Mouse (Mus musculus): ENCODE measurements around the gene Hint2. TPM values are rescaled to one million over a fixed set of nuclear protein-coding genes. Genes with fewer than 3 reads are reported as not detected.

Gene Hint2
- polyA plus RNA-seq, 1 experiment, result 94.3 TPM

DNA sequence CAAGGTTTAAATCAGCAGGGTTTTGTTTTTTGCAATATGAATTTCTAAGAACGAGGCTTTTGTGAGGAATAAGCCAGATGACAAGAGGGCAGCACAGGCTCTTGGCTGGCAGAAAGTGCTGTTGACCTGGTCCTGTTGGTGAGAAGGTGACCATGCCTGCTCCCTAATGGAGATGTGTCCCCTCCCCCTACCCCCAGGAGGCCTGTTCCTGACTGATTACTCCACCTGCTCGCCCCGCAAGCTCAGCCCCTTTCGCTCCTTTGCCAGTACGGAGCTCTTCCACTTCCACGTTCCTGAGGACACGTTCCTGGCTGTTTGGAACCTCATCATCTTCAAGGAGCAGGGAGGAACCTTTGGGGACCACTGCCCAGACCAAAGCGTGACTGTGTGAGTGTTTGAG, 17.4 kb upstream of the Hint2 start:
- 45% methylated on average over 8 of the region's 8 CpGs for WGBS
- no peak for TF ChIP-seq CTCF (IDR thresholded peaks at IDR 0.05; ENCODE audit: borderline replicate concordance, insufficient read depth, low read depth, low read length)
- TF ChIP-seq POLR2A (IDR thresholded peaks at IDR 0.05; ENCODE audit: borderline replicate concordance, insufficient read depth, low read length), result no peak
- peaks cover 19% of the 10 kb centered on the region for H3K4me1 ChIP-seq (ENCODE audit: control insufficient read depth, insufficient read depth, low read length)
- H3K27me3 ChIP-seq (ENCODE audit: control insufficient read depth, insufficient read depth, low read length), result no peaks in the 10 kb centered on the region
- H3K27ac ChIP-seq (ENCODE audit: insufficient read depth, low read length), result no peak overlapping the region
- no peak for DNase-seq
- no peak overlapping the region for H3K4me3 ChIP-seq (replicated peaks; ENCODE audit: insufficient read depth, low read depth, low read length)

DNA sequence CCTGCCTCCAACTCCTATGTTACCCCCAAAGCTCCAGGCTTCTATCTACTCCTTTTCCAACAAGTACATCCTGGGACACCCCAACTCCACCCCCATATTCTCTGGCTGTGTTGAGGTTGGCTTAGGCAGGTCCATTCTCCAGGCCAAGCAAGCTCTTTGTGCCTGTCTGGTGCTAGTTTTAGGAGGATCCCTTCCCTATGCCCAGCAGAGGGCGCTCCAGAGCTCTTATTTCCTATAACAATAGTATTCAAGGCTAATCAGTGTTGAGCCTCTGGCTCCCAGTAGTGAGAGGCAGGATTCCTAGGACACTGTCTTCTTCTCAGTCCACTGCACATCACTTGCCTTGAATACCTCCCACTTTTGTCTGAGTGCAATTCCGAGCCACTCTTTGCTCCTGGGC, 15.8 kb upstream of the Hint2 start:
- Histone ChIP-seq H3K4me1 (ENCODE audit: control insufficient read depth, insufficient read depth, low read length) (peaks cover 15% of the 10 kb centered on the region), H3K27ac (ENCODE audit: insufficient read depth, low read length) (no peak overlapping the region), H3K27me3 (ENCODE audit: control insufficient read depth, insufficient read depth, low read length) (no peaks in the 10 kb centered on the region), H3K4me3 (replicated peaks; ENCODE audit: insufficient read depth, low read depth, low read length) (no peak overlapping the region)
- DNase-seq, result peak; percentile 85 to 91
- WGBS, result 1% methylated on average over 2 of the region's 2 CpGs
- TF ChIP-seq CTCF (IDR thresholded peaks at IDR 0.05; ENCODE audit: borderline replicate concordance, insufficient read depth, low read depth, low read length), result peak; percentile 78
- no peak for TF ChIP-seq POLR2A (IDR thresholded peaks at IDR 0.05; ENCODE audit: borderline replicate concordance, insufficient read depth, low read length)

GRCm38 (mm10) chr4:43669428-43669794, 13.1 kb upstream of the Hint2 start:
- TF ChIP-seq CTCF (IDR thresholded peaks at IDR 0.05; ENCODE audit: borderline replicate concordance, insufficient read depth, low read depth, low read length), result no peak
- no peak for TF ChIP-seq POLR2A (IDR thresholded peaks at IDR 0.05; ENCODE audit: borderline replicate concordance, insufficient read depth, low read length)
- no peaks in the 10 kb centered on the region for H3K27me3 ChIP-seq (ENCODE audit: control insufficient read depth, insufficient read depth, low read length)
- under 1% methylated on average over 24 of the region's 25 CpGs for WGBS
- H3K4me1 ChIP-seq (ENCODE audit: control insufficient read depth, insufficient read depth, low read length), result peaks cover 15% of the 10 kb centered on the region
- DNase-seq, result peak in 1 of 2 experiments; percentile 78
- H3K4me3 ChIP-seq (replicated peaks; ENCODE audit: insufficient read depth, low read depth, low read length), result peak overlapping the region; percentile 88
- 0 out of 2 replicates have a peak overlapping the region, but pooled peaks have one; percentile 22 for H3K27ac ChIP-seq (ENCODE audit: insufficient read depth, low read length)

DNA sequence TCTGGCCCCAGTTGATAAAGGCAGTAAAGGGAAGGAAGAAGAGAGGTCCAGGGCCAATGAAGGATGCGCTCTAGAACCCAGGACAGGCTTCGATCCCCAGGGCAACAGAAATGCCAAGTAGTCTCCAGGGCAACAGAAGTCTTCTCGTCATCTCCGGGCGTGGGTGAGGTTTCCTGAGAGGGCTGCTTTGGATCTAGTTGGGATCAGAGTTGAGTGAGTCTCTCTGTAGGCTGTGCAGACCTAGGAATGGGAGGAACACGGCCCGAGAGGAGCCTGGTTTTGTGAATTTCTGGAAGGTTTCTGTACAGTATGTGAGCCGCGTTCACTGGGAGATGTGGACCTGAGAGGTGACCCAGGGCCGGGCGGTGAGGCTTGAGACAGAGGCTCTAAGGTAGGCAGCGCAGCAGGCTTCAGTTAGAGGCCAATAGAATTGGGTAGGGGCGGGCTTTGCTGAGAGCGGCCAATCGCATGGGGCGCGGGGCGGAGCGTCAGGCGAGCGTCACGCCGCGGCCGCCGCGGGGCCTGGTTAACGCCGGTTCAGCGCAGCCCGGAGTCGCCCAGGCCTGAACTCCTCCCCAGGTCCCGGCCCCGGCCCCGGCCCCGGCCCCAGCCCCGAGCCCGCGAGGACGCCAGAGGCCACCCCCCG, 12.6 kb upstream of the Hint2 start, which contains the start of the genes Tmem8b and Fam221b:
Gene Tmem8b, plus strand, starts transcription at position 190 of the 646 bp plus-strand sequence.
Gene Fam221b, minus strand, starts transcription at position 364 of the 646 bp plus-strand sequence.
- TF ChIP-seq CTCF (IDR thresholded peaks at IDR 0.05; ENCODE audit: borderline replicate concordance, insufficient read depth, low read depth, low read length), result no peak
- peak; percentile 88 for TF ChIP-seq POLR2A (IDR thresholded peaks at IDR 0.05; ENCODE audit: borderline replicate concordance, insufficient read depth, low read length)
- WGBS, result under 1% methylated on average over 39 of the region's 41 CpGs
- peaks cover 15% of the 10 kb centered on the region for H3K4me1 ChIP-seq (ENCODE audit: control insufficient read depth, insufficient read depth, low read length)
- no peaks in the 10 kb centered on the region for H3K27me3 ChIP-seq (ENCODE audit: control insufficient read depth, insufficient read depth, low read length)
- DNase-seq, result peak; percentile 94 to 95
- peak within 1 kb of the TSS; percentile 88 for H3K4me3 ChIP-seq (replicated peaks; ENCODE audit: insufficient read depth, low read depth, low read length)
- H3K27ac ChIP-seq (ENCODE audit: insufficient read depth, low read length), result peak within 1 kb of the TSS; percentile 52

GRCm38 (mm10) chr4:43666412-43666811, 10.1 kb upstream of the Hint2 start:
- Histone ChIP-seq H3K4me3 (replicated peaks; ENCODE audit: insufficient read depth, low read depth, low read length) (no peak overlapping the region), H3K4me1 (ENCODE audit: control insufficient read depth, insufficient read depth, low read length) (peaks cover 8% of the 10 kb centered on the region), H3K27ac (ENCODE audit: insufficient read depth, low read length) (no peak overlapping the region), H3K27me3 (ENCODE audit: control insufficient read depth, insufficient read depth, low read length) (no peaks in the 10 kb centered on the region)
- DNase-seq, result no peak
- WGBS, result 25% methylated on average over 4 of the region's 4 CpGs
- TF ChIP-seq CTCF (IDR thresholded peaks at IDR 0.05; ENCODE audit: borderline replicate concordance, insufficient read depth, low read depth, low read length) (peak; percentile 32; the same call in 1 of the 2 replicates), POLR2A (IDR thresholded peaks at IDR 0.05; ENCODE audit: borderline replicate concordance, insufficient read depth, low read length) (no peak)

GRCm38 (mm10) chr4:43657146-43657545, 880 bp upstream of the Hint2 start:
- H3K4me1 ChIP-seq (ENCODE audit: control insufficient read depth, insufficient read depth, low read length), result peaks cover 3% of the 10 kb centered on the region; the same call in 1 of the 2 replicates
- peak overlapping the region; percentile 38; the same call in 1 of the 2 replicates for H3K27ac ChIP-seq (ENCODE audit: insufficient read depth, low read length)
- WGBS, result 48% methylated on average over 4 of the region's 4 CpGs
- TF ChIP-seq POLR2A (IDR thresholded peaks at IDR 0.05; ENCODE audit: borderline replicate concordance, insufficient read depth, low read length) (no peak), CTCF (IDR thresholded peaks at IDR 0.05; ENCODE audit: borderline replicate concordance, insufficient read depth, low read depth, low read length) (no peak)
- DNase-seq, result peak in 1 of 2 experiments; percentile 35
- peak overlapping the region; percentile 43 for H3K4me3 ChIP-seq (replicated peaks; ENCODE audit: insufficient read depth, low read depth, low read length)
- H3K27me3 ChIP-seq (ENCODE audit: control insufficient read depth, insufficient read depth, low read length), result no peaks in the 10 kb centered on the region

- peaks cover 3% of the 10 kb centered on the region; the same call in 1 of the 2 replicates for H3K4me1 ChIP-seq (ENCODE audit: control insufficient read depth, insufficient read depth, low read length)
- H3K4me3 ChIP-seq (replicated peaks; ENCODE audit: insufficient read depth, low read depth, low read length), result peak overlapping the region; percentile 80
- no peaks in the 10 kb centered on the region for H3K27me3 ChIP-seq (ENCODE audit: control insufficient read depth, insufficient read depth, low read length)
- no peak for TF ChIP-seq POLR2A (IDR thresholded peaks at IDR 0.05; ENCODE audit: borderline replicate concordance, insufficient read depth, low read length)
- no peak for TF ChIP-seq CTCF (IDR thresholded peaks at IDR 0.05; ENCODE audit: borderline replicate concordance, insufficient read depth, low read depth, low read length)
- H3K27ac ChIP-seq (ENCODE audit: insufficient read depth, low read length), result peak overlapping the region; percentile 86
- WGBS, result 2% methylated on average over 34 of the region's 34 CpGs
- DNase-seq, result peak in 1 of 2 experiments; percentile 46
These were observed 469 bp downstream of the Hint2 start for GRCm38 (mm10) chr4:43655656-43656338.

All from cerebellum, adult 2 months (tissue).